In the genomic region with DNA sequence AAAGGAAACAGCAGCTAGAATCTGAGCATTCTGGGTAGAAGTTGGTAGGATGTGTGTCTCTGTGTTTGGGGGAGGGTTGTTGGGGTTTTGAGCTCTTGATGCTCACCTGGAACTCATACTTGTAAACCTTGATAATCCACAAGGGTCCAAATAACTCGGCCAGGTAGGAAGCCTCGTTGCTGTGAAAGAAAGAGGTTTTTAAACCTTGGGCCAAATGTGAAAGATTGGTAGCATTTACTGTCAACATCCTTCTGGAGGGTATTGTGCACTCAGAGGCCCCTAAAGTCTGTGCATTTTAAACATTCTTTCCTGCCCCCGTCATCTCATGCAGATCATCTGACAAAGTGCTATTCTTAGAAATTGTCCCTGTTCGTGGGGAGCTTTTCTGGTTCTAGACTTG, we compare ENCODE assay signal across 8 mouse cellular contexts. TPM values are rescaled to one million over a fixed set of nuclear protein-coding genes. Genes with fewer than 3 reads are reported as not detected.
DNase-seq lines count a peak whose midpoint lies in the region; ATAC-seq and TF ChIP-seq lines count a peak whose summit lies in the region.

A gene (plus strand): TSS at position 301 of the 400 bp plus-strand sequence.

- 42% methylated on average over 4 of the region's 4 CpGs for WGBS in lung, adult 2 months
- WGBS in embryonic facial prominence, embryonic 10.5 days: 82% methylated on average over 4 of the region's 4 CpGs
- 51% methylated on average over 4 of the region's 4 CpGs for WGBS in heart, embryonic 13.5 days

- peaks cover 48% of the 10 kb centered on the region for H3K36me3 ChIP-seq in embryonic facial prominence, embryonic 10.5 days (replicated peaks)
- peaks cover 45% of the 10 kb centered on the region for H3K36me3 ChIP-seq in heart, embryonic 13.5 days
- H3K36me3 ChIP-seq in myocyte (ENCODE audit: control insufficient read depth, insufficient read depth): peaks cover 18% of the 10 kb centered on the region

- no peak within 1 kb of the TSS for H3K27ac ChIP-seq in embryonic facial prominence, embryonic 10.5 days (replicated peaks)
- peak within 1 kb of the TSS; percentile 84 for H3K27ac ChIP-seq in heart, embryonic 13.5 days (replicated peaks)

- no peak for DNase-seq in lung, adult 2 months
- DNase-seq in lung, postnatal 10 days: no peak
- no peak for DNase-seq in embryonic facial prominence, embryonic 10.5 days (ENCODE audit: low spot score)
- no peak for DNase-seq in left cerebral cortex, postnatal 14 days (ENCODE audit: low spot score in 2 of 2)
- no peak for DNase-seq in urinary bladder, postnatal 25 days (ENCODE audit: low spot score)
- DNase-seq in Muller cell, postnatal 12 days (ENCODE audit: inconsistent ontology term): no peak

- peak within 1 kb of the TSS; percentile 64 for H3K9ac ChIP-seq in heart, embryonic 13.5 days

- intact Hi-C loops in left cerebral cortex, postnatal 14 days (cut with DNase I): no loop called here

- no peak for ATAC-seq in heart, embryonic 13.5 days (ENCODE audit: extremely low read depth, insufficient number of reproducible peaks, low FRiP score, low TSS enrichment)

- H3ac ChIP-seq in myocyte (ENCODE audit: control insufficient read depth, insufficient read length): no peak within 1 kb of the TSS

- no peaks in the 10 kb centered on the region for H3K9me3 ChIP-seq in embryonic facial prominence, embryonic 10.5 days
- H3K9me3 ChIP-seq in heart, embryonic 13.5 days: no peaks in the 10 kb centered on the region

- H3K4me1 ChIP-seq in lung, adult 2 months (ENCODE audit: control insufficient read depth, insufficient read depth, low read length): peaks cover 3% of the 10 kb centered on the region; the same call in 1 of the 2 replicates
- peaks cover 40% of the 10 kb centered on the region for H3K4me1 ChIP-seq in embryonic facial prominence, embryonic 10.5 days
- peaks cover 51% of the 10 kb centered on the region for H3K4me1 ChIP-seq in heart, embryonic 13.5 days

- no peak for TF ChIP-seq POLR2A in lung, adult 2 months (IDR thresholded peaks at IDR 0.05; ENCODE audit: borderline replicate concordance, extremely low read depth, low read depth, low read length)
- no peak for TF ChIP-seq POLR2A in myocyte (IDR thresholded peaks at IDR 0.05; ENCODE audit: insufficient read length, low read depth)

- H3K4me2 ChIP-seq in heart, embryonic 13.5 days: peak within 1 kb of the TSS; percentile 48
- peak within 1 kb of the TSS; percentile 62 for H3K4me2 ChIP-seq in myocyte (ENCODE audit: low read depth)

- H3K27me3 ChIP-seq in embryonic facial prominence, embryonic 10.5 days (replicated peaks; ENCODE audit: low read depth, poor library complexity, severe bottlenecking): no peaks in the 10 kb centered on the region
- no peaks in the 10 kb centered on the region for H3K27me3 ChIP-seq in heart, embryonic 13.5 days (replicated peaks)
- no peaks in the 10 kb centered on the region for H3K27me3 ChIP-seq in myocyte (ENCODE audit: control insufficient read depth, insufficient read depth, insufficient read length)

- H3K4me3 ChIP-seq in lung, adult 2 months (replicated peaks; ENCODE audit: extremely low read depth, low read depth, low read length): no peak within 1 kb of the TSS
- H3K4me3 ChIP-seq in embryonic facial prominence, embryonic 10.5 days: peak within 1 kb of the TSS; percentile 5; the same call in 1 of the 2 replicates
- peak within 1 kb of the TSS; percentile 19; the same call in 1 of the 2 replicates for H3K4me3 ChIP-seq in heart, embryonic 13.5 days
- H3K4me3 ChIP-seq in myocyte: no peak within 1 kb of the TSS

- peaks cover 44% of the 10 kb centered on the region for H3K79me2 ChIP-seq in myocyte (ENCODE audit: control insufficient read depth, insufficient read depth)

- TF ChIP-seq CTCF in lung, adult 2 months (IDR thresholded peaks at IDR 0.05; ENCODE audit: insufficient read depth, low read length): no peak

TF ChIP-seq in myocyte, 11 proteins besides CTCF, POLR2A, EP300 and RAD21:
- no peak for TF ChIP-seq MAX (IDR thresholded peaks at IDR 0.05; ENCODE audit: low read depth)
- no peak for TF ChIP-seq REST (IDR thresholded peaks at IDR 0.05; ENCODE audit: insufficient read depth, insufficient read length)
- TF ChIP-seq USF1 (IDR thresholded peaks at IDR 0.05; ENCODE audit: low read depth): no peak
- no peak for TF ChIP-seq MYOD1 (IDR thresholded peaks at IDR 0.05; ENCODE audit: control insufficient read depth in 1 of 3, insufficient read length in 2 of 3, low read depth in 2 of 3)
- no peak for TF ChIP-seq CEBPB (IDR thresholded peaks at IDR 0.05; ENCODE audit: insufficient read depth, poor library complexity, severe bottlenecking)
- no peak for TF ChIP-seq TCF3 (IDR thresholded peaks at IDR 0.05; ENCODE audit: insufficient read length, low read depth)
- TF ChIP-seq E2F4 (IDR thresholded peaks at IDR 0.05; ENCODE audit: insufficient read depth): no peak
- no peak for TF ChIP-seq MYOG (IDR thresholded peaks at IDR 0.05; ENCODE audit: control insufficient read depth in 1 of 3, insufficient read depth in 1 of 3, insufficient read length in 2 of 3, low read depth in 2 of 3)
- TF ChIP-seq POLR2AphosphoS2 (IDR thresholded peaks at IDR 0.05; ENCODE audit: insufficient read length, low read depth): no peak
- no peak for TF ChIP-seq TCF12 (IDR thresholded peaks at IDR 0.05; ENCODE audit: insufficient read depth, poor library complexity, severe bottlenecking)
- TF ChIP-seq SRF (IDR thresholded peaks at IDR 0.05; ENCODE audit: control insufficient read depth, insufficient read length, low read depth): no peak

RNA-seq across cellular contexts. Expression of the gene that starts here (rescaled TPM):
- 6.8 and 10.1 TPM in 2 replicates for polyA plus RNA-seq in lung, adult 2 months (2012; rRNA removed)
- polyA plus RNA-seq in embryonic facial prominence, embryonic 10.5 days (2016; fragmentation: Nextera tagmentation; extraction: Ambion mirVana): 143 and 146 TPM in 2 replicates
- 96.3 and 106 TPM in 2 replicates for polyA plus RNA-seq in heart, embryonic 13.5 days (2015; fragmentation: Nextera tagmentation; extraction: Ambion mirVana)
- total RNA-seq in left cerebral cortex, postnatal 14 days (2021): 10 to 100 TPM; 14.9 to 18.8 TPM
- polyA plus RNA-seq in myocyte (2012; fragmentation: generic; extraction: Trizol): 26.4 TPM

Comparison
In these comparisons a context has a peak if more than half of its experiments do, and no peak if none do; other contexts are left out.
1. H3K4me3 ChIP-seq: peak in embryonic facial prominence, embryonic 10.5 days (single experiment) and heart, embryonic 13.5 days (single experiment); none in lung, adult 2 months (single experiment) and myocyte (single experiment).